Mouse (Mus musculus): ENCODE results near the gene Ttll9. TPM values are rescaled to one million over a fixed set of nuclear protein-coding genes. Genes with fewer than 3 reads are reported as not detected.

The Ttll9 gene
- total and polyA plus RNA-seq, 3 experiments: 0.07 to 0.19 TPM; not detected in 1

DNA sequence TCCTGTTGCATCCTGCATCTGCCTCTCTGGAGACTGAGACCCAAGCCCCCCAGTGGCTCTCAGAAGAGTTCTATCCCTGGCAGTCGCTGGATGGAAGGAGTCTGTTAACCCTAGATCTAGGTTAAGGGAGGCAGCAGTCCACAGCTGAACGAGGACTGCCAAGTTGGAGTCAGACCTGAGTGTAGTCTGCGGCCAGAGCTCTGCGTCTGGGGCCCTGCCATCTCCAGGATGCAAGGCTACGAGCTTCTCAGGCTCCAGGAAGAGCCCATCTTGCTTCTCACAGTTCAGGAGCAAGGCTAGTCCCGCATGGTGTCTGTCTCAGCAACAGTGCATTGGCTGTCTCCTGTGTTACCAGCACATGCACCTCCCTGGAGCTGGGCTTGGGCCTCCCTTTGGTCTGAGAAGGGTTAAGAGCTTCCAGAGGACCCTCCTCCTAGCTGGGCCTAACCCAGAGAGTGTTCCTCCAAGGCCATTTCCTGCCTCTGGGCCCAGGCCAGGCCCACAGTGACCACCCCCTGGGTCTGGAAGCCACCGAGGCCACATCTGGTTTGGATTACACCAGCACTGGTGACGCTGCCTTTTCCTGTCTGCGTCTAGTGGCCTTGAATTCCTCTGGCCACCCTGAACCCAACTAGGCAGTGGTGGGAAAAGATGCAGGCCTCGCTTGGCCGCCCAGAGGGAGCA is 37.0 kb upstream of the Ttll9 start:
- no peak overlapping the region for H3K9ac ChIP-seq (ENCODE audit: control insufficient read depth, low read depth, low read length, poor library complexity, severe bottlenecking)
- no peaks in the 10 kb centered on the region for H3K27me3 ChIP-seq (ENCODE audit: control insufficient read depth in 1 of 2, insufficient read depth in 2 of 2, low read length in 2 of 2)
- H3K36me3 ChIP-seq (ENCODE audit: control insufficient read depth in 1 of 2, insufficient read depth in 2 of 2, low read length in 2 of 2): no peaks in the 10 kb centered on the region
- no peak for DNase-seq (ENCODE audit: low read depth, low spot score)
- H3K27ac ChIP-seq (ENCODE audit: control insufficient read depth, low read depth, low read length): no peak overlapping the region
- no peaks in the 10 kb centered on the region for H3K9me3 ChIP-seq (replicated peaks; ENCODE audit: insufficient read depth, low read length)
- H3K4me3 ChIP-seq (ENCODE audit: control insufficient read depth in 1 of 2, insufficient read depth in 1 of 2, low read depth in 2 of 2, low read length in 2 of 2): no peak overlapping the region
- no peaks in the 10 kb centered on the region for H3K4me1 ChIP-seq (ENCODE audit: control insufficient read depth in 1 of 2, insufficient read depth in 2 of 2, low read length in 2 of 2)
- H3K79me2 ChIP-seq (ENCODE audit: control insufficient read depth, insufficient read depth, low read length, poor library complexity): no peaks in the 10 kb centered on the region
- no peak for TF ChIP-seq MAFK (IDR thresholded peaks at IDR 0.05; ENCODE audit: borderline replicate concordance, low read depth, low read length)
- no peak for TF ChIP-seq POLR2A (IDR thresholded peaks at IDR 0.05; ENCODE audit: control insufficient read depth in 1 of 2, insufficient read depth in 1 of 2, low read depth in 1 of 2, low read length in 2 of 2, poor library complexity in 1 of 2)
- no peak for TF ChIP-seq MAZ (IDR thresholded peaks at IDR 0.05; ENCODE audit: low read depth, low read length)
- no peak for TF ChIP-seq TAL1 (IDR thresholded peaks at IDR 0.05; ENCODE audit: low read length)
- TF ChIP-seq NELFE (IDR thresholded peaks at IDR 0.05; ENCODE audit: low read depth, low read length): no peak
- no peak for TF ChIP-seq MEF2A (IDR thresholded peaks at IDR 0.05; ENCODE audit: extremely low read depth, insufficient replicate concordance, low read depth, low read length, poor library complexity, severe bottlenecking)
- TF ChIP-seq KAT2A (conservative IDR thresholded peaks at IDR 0.05; ENCODE audit: low read depth, low read length): no peak
- TF ChIP-seq ZC3H11A (IDR thresholded peaks at IDR 0.05; ENCODE audit: low read depth, low read length): no peak
- no peak for TF ChIP-seq ZNF384 (IDR thresholded peaks at IDR 0.05; ENCODE audit: low read depth, low read length)
- TF ChIP-seq CTCF (IDR thresholded peaks at IDR 0.05 in 2 of 3, conservative IDR thresholded peaks at IDR 0.05 in 1 of 3; ENCODE audit: control insufficient read depth in 1 of 3, insufficient read depth in 1 of 3, low read depth in 2 of 3, low read length in 3 of 3, poor library complexity in 1 of 3, severe bottlenecking in 1 of 3): no peak

DNA sequence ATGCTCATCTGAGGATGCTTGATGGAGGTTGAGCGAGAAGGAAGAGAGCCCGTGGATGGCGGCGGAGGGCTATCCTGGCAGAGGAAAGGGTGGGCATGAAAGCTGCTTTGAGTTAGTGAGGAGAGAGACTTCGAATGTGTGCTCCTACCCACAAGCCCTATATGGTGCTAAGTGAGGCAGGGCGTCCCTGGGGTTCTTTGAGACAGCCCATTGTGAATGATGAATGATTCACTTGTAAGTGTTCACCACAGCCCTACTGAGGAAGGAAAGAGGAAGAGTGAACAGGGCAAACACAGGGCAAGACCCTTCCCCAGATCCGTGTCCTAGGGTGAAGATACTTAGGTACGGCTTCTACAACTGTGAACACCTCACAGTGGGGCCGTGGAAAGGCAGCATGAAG is 35.4 kb upstream of the Ttll9 start:
- no peaks in the 10 kb centered on the region for H3K36me3 ChIP-seq (ENCODE audit: control insufficient read depth in 1 of 2, insufficient read depth in 2 of 2, low read length in 2 of 2)
- H3K4me3 ChIP-seq (ENCODE audit: control insufficient read depth in 1 of 2, insufficient read depth in 1 of 2, low read depth in 2 of 2, low read length in 2 of 2): no peak overlapping the region
- DNase-seq (ENCODE audit: low read depth, low spot score): no peak
- no peaks in the 10 kb centered on the region for H3K9me3 ChIP-seq (replicated peaks; ENCODE audit: insufficient read depth, low read length)
- H3K79me2 ChIP-seq (ENCODE audit: control insufficient read depth, insufficient read depth, low read length, poor library complexity): no peaks in the 10 kb centered on the region
- no peaks in the 10 kb centered on the region for H3K27me3 ChIP-seq (ENCODE audit: control insufficient read depth in 1 of 2, insufficient read depth in 2 of 2, low read length in 2 of 2)
- H3K4me1 ChIP-seq (ENCODE audit: control insufficient read depth in 1 of 2, insufficient read depth in 2 of 2, low read length in 2 of 2): no peaks in the 10 kb centered on the region
- H3K27ac ChIP-seq (ENCODE audit: control insufficient read depth, low read depth, low read length): no peak overlapping the region
- TF ChIP-seq MAX (IDR thresholded peaks at IDR 0.05; ENCODE audit: low read length): no peak
- no peak for TF ChIP-seq POLR2AphosphoS2 (IDR thresholded peaks at IDR 0.05; ENCODE audit: low read length)
- no peak for TF ChIP-seq MYB (IDR thresholded peaks at IDR 0.05; ENCODE audit: low read depth, low read length)
- TF ChIP-seq CTCF (IDR thresholded peaks at IDR 0.05 in 2 of 3, conservative IDR thresholded peaks at IDR 0.05 in 1 of 3; ENCODE audit: control insufficient read depth in 1 of 3, insufficient read depth in 1 of 3, low read depth in 2 of 3, low read length in 3 of 3, poor library complexity in 1 of 3, severe bottlenecking in 1 of 3): no peak
- no peak for TF ChIP-seq MAFK (IDR thresholded peaks at IDR 0.05; ENCODE audit: borderline replicate concordance, low read depth, low read length)
- no peak for TF ChIP-seq MAZ (IDR thresholded peaks at IDR 0.05; ENCODE audit: low read depth, low read length)
- TF ChIP-seq NELFE (IDR thresholded peaks at IDR 0.05; ENCODE audit: low read depth, low read length): no peak
- no peak for TF ChIP-seq ZC3H11A (IDR thresholded peaks at IDR 0.05; ENCODE audit: low read depth, low read length)
- TF ChIP-seq GABPA (IDR thresholded peaks at IDR 0.05; ENCODE audit: low read depth, low read length): no peak
- no peak for TF ChIP-seq ZKSCAN1 (IDR thresholded peaks at IDR 0.05; ENCODE audit: low read depth, low read length)
- TF ChIP-seq TAL1 (IDR thresholded peaks at IDR 0.05; ENCODE audit: low read length): no peak
- no peak for TF ChIP-seq NRF1 (IDR thresholded peaks at IDR 0.05; ENCODE audit: insufficient read depth, low read depth, low read length, poor library complexity, severe bottlenecking)
- no peak for TF ChIP-seq POLR2A (IDR thresholded peaks at IDR 0.05; ENCODE audit: control insufficient read depth in 1 of 2, insufficient read depth in 1 of 2, low read depth in 1 of 2, low read length in 2 of 2, poor library complexity in 1 of 2)
- no peak for TF ChIP-seq GATA1 (IDR thresholded peaks at IDR 0.05; ENCODE audit: low read depth, low read length)
- no peak for TF ChIP-seq RAD21 (IDR thresholded peaks at IDR 0.05; ENCODE audit: low read depth, low read length)
- H3K9ac ChIP-seq (ENCODE audit: control insufficient read depth, low read depth, low read length, poor library complexity, severe bottlenecking): no peak overlapping the region
